Mouse (Mus musculus) stomach, postnatal 0 days (tissue): Measurements from ENCODE around the gene Btbd2. TPM values are rescaled to one million over a fixed set of nuclear protein-coding genes. Genes with fewer than 3 reads are reported as not detected.

ENCODE experiments used
- ATAC-seq: fragments of 200-750 bp; cut with Nextera tagmentation; 2 replicates; pipeline ENCODE4 v1.8.0; 2017; ENCODE audit not compliant: low FRiP score, low TSS enrichment
- DNase-seq: peaks from one replicate; pipeline ENCODE4 v3.0.0-alpha.2; 2016; ENCODE audit warnings: low spot score
- H3K27ac ChIP-seq: fragments of 300-500 bp; sonication (generic); replicated peaks from 2 replicates; pipeline ENCODE4 v1.5.1; 2014; ENCODE audit warnings: mild to moderate bottlenecking, control low read depth
- H3K27me3 ChIP-seq: fragments of 300-500 bp; sonication (generic); 2 replicates; pipeline ENCODE4 v1.6.1; 2014; ENCODE audit warnings: low read length; ENCODE audit not compliant: control insufficient read depth, insufficient read depth
- H3K36me3 ChIP-seq: fragments of 300-500 bp; sonication (generic); 2 replicates; pipeline ENCODE4 v1.6.1; 2014; ENCODE audit warnings: low read length, mixed read lengths; ENCODE audit not compliant: control insufficient read depth, insufficient read depth
- H3K4me1 ChIP-seq: fragments of 300-500 bp; sonication (generic); replicated peaks from 2 replicates; pipeline ENCODE4 v1.6.1; 2014; ENCODE audit warnings: antibody characterized with exemption; ENCODE audit not compliant: control insufficient read depth, insufficient read depth
- H3K4me2 ChIP-seq: fragments of 300-500 bp; sonication (generic); replicated peaks from 2 replicates; pipeline ENCODE4 v1.6.1; 2014; ENCODE audit warnings: low read depth, mild to moderate bottlenecking, control low read depth, moderate library complexity
- H3K4me3 ChIP-seq: fragments of 300-500 bp; sonication (generic); 2 replicates; pipeline ENCODE4 v1.5.1; 2014; ENCODE audit warnings: low read depth, low read length, control low read depth
- H3K9ac ChIP-seq: fragments of 300-500 bp; sonication (generic); 2 replicates; pipeline ENCODE4 v1.6.1; 2014; ENCODE audit warnings: mild to moderate bottlenecking, low read length, control low read depth, mixed read lengths
- H3K9me3 ChIP-seq: fragments of 300-500 bp; sonication (generic); 2 replicates; pipeline ENCODE4 v1.6.1; 2016; ENCODE audit warnings: low read length; ENCODE audit not compliant: control insufficient read depth
- CTCF ChIP-seq: IDR thresholded peaks from 2 replicates; pipeline ENCODE4 v1.5.1; 2016; ENCODE audit warnings: antibody characterized with exemption, low read depth, mild to moderate bottlenecking, moderate library complexity
- EP300 ChIP-seq: optimal IDR thresholded peaks from 2 replicates; pipeline ENCODE3; 2016; ENCODE audit warnings: antibody characterized with exemption
- WGBS: fragments of 180-500 bp; shearing (Covaris S2); extraction: QIAGEN DNeasy Blood & Tissue Kit; methylation state at CpG from one replicate; pipeline ENCODE4 v1.1.7; 2014; 5-methylcytosine and 5-hydroxymethylcytosine counted together
- polyA plus RNA-seq: library from polyadenylated mRNA; unstranded; fragments of >200 nt; fragmentation: Nextera tagmentation; extraction: Ambion mirVana; gene quantifications from 2 replicates; pipeline ENCODE4 v1.2.1, GENCODE M21; 2015

The Btbd2 gene
- polyA plus RNA-seq, 1 experiment from 2014 or later, result 28.3 TPM

DNA sequence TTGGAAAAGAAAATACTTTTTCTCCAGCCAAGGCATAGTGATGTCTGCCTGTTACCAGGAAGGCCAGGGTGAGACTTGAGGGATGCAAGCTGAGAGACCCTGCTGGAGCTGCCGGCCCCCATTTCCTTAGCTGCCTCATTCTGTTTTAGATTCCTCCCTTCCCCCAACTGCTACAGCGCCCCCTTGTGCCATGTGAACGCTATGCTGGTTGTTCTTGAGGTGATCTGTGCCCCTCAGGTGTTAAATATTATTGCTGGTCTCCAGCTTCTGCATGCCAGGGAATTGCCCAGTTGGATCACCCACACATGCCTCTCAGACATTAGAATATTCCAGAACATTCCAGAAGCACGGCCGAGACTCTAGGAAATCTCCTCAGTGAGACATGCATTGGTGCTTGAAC lies 4.3 kb upstream of the Btbd2 start:
- no peaks in the 10 kb centered on the region for H3K27me3 ChIP-seq
- no peak overlapping the region for H3K27ac ChIP-seq
- 31% methylated on average over 5 of the region's 5 CpGs for WGBS
- peak; percentile 71 for DNase-seq
- no peak for ATAC-seq
- no peaks in the 10 kb centered on the region for H3K9me3 ChIP-seq
- no peak overlapping the region for H3K9ac ChIP-seq
- no peak overlapping the region for H3K4me2 ChIP-seq
- H3K4me1 ChIP-seq, result peaks cover 6% of the 10 kb centered on the region; the same call in 1 of the 2 replicates
- TF ChIP-seq EP300 (no peak), CTCF (peak; percentile 80)
- no peak overlapping the region for H3K4me3 ChIP-seq
- peaks cover 4% of the 10 kb centered on the region for H3K36me3 ChIP-seq

DNA sequence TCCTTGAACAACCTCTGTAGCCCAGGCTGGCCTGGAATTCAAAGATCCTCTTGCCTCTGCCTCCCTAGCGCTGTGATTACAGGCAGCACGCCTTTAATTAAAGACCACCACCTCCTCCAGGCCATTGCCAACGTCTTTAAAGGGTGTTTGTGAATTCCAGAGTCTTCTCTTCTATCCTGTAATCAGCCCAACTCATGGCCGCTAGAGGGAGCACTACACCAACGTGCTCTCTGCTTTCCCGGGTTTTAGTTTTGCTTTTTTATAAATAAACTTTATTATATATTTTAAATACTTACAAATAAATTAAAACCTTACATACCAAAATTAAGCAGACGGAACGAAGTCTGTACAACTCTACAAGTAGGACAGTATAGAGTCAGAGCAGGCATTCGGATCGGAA lies 2.3 kb upstream of the Btbd2 start:
- peak; percentile 69 for DNase-seq
- Histone ChIP-seq H3K27ac (peak overlapping the region; percentile 53; the same call in 1 of the 2 replicates), H3K9ac (0 out of 2 replicates have a peak overlapping the region, but pooled peaks have one; percentile 32), H3K9me3 (no peaks in the 10 kb centered on the region), H3K4me1 (peaks cover 8% of the 10 kb centered on the region; the same call in 1 of the 2 replicates), H3K36me3 (no peaks in the 10 kb centered on the region), H3K27me3 (no peaks in the 10 kb centered on the region), H3K4me3 (peak overlapping the region; percentile 20), H3K4me2 (peak overlapping the region; percentile 37)
- no peak for ATAC-seq
- WGBS, result 7% methylated on average over 10 of the region's 10 CpGs
- no peak for TF ChIP-seq EP300
- peak; percentile 84 for TF ChIP-seq CTCF

DNA sequence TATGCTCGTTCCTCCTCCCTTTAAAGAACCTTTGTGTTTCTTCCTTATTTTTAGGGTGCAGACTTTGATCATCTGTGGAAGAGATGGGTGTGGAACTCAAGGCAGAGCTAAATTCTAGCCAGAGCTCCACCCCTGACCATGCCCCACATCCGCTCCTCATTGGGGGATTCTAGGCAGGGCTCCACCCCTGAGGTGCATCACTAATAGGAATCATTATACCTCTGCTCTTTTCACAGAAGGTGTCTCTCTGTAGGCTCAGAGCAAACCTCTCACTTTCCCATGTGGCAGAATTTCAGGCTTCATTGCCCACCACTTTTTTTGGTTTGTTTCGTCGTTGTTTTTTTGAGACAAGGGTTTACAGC lies 2.0 kb upstream of the Btbd2 start:
- 0 out of 2 replicates have a peak overlapping the region, but pooled peaks have one; percentile 32 for H3K9ac ChIP-seq
- ATAC-seq (no peak), DNase-seq (no peak)
- H3K36me3 ChIP-seq, result no peaks in the 10 kb centered on the region
- H3K27me3 ChIP-seq, result no peaks in the 10 kb centered on the region
- 64% methylated on average over 4 of the region's 4 CpGs for WGBS
- peaks cover 8% of the 10 kb centered on the region; the same call in 1 of the 2 replicates for H3K4me1 ChIP-seq
- peak overlapping the region; percentile 37; the same call in 1 of the 2 replicates for H3K4me2 ChIP-seq
- H3K9me3 ChIP-seq, result no peaks in the 10 kb centered on the region
- peak overlapping the region; percentile 53; the same call in 1 of the 2 replicates for H3K27ac ChIP-seq
- TF ChIP-seq EP300 (no peak), CTCF (no peak)
- no peak overlapping the region for H3K4me3 ChIP-seq

DNA sequence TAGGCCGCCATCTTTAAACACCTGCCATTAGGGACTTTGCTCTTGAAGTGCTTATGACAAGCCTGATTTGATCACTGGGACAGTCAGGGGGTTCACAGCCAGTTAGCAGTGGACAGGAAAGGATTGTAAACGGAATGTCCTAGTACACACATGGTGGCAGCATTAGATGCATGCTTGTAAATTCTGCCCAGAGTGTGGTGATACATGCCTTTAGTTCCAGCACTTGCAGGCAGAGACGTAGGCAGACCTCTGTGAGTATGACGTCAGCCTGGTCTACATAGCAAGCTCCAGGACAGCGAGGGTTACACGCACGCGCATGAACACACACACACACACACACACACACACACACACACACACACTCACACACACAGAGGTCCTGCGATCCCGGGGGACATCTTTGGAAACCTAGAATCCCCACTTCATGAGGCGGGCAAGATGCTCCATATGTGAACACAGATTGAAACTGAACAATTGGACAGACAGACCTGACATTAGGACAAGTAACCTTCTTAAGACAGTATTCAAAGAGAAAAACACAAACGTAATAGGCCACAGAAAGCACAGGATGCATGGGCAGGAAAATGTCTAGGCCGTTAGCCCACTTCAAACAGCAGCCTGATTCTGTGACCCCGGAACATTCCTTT lies 1.4 kb upstream of the Btbd2 start:
- H3K9me3 ChIP-seq, result no peaks in the 10 kb centered on the region
- DNase-seq (no peak), ATAC-seq (no peak)
- H3K4me3 ChIP-seq, result no peak overlapping the region
- WGBS, result 81% methylated on average over 14 of the region's 14 CpGs
- H3K4me1 ChIP-seq, result peaks cover 8% of the 10 kb centered on the region; the same call in 1 of the 2 replicates
- no peaks in the 10 kb centered on the region for H3K36me3 ChIP-seq
- H3K27me3 ChIP-seq, result no peaks in the 10 kb centered on the region
- no peak overlapping the region for H3K27ac ChIP-seq
- H3K9ac ChIP-seq, result no peak overlapping the region
- TF ChIP-seq EP300, result no peak
- no peak for TF ChIP-seq CTCF
- H3K4me2 ChIP-seq, result no peak overlapping the region

DNA sequence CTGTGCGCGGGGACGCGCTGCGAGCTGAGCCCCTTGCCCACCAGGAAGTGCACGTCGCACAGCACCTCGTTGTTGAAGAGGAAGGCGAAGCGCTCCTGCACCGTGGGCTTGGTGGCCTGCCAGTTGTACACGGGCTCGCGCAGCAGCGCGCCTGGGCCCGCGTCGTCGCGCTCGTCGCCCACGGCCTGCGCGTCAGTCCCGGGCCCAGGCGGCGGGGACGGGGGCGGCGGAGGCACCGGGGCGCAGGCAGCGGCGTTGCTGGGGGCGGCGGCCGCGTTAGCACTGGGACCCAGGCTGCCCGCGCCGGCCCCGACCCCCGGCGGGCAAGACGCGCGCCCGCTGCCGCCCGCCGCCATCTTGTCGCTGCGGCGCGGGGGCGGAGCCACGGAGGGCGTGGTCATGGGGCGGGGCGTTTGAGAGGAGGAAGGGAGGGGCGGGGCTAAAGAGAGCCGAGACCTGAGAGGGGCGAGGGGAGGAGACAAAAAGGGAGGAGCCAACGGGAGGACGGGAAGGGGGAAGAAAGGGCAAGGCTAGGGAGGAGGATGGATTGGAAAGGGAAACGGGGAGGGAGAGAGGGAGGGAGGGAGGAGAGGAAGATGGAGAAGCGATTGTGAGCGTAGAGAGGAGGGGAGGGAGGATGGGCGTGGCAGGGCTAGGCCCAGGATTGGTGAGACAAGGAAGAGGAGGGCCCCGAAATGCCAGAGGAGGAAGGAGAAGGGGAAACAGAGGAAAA lies 575 bp downstream of the Btbd2 start:
- Histone ChIP-seq H3K4me3 (peak overlapping the region; percentile 88), H3K9ac (peak overlapping the region; percentile 93), H3K4me2 (peak overlapping the region; percentile 98), H3K36me3 (no peaks in the 10 kb centered on the region), H3K9me3 (no peaks in the 10 kb centered on the region), H3K27ac (peak overlapping the region; percentile 90), H3K27me3 (no peaks in the 10 kb centered on the region), H3K4me1 (peaks cover 8% of the 10 kb centered on the region; the same call in 1 of the 2 replicates)
- DNase-seq, result peak; percentile 98
- TF ChIP-seq CTCF (no peak), EP300 (no peak)
- under 1% methylated on average over 62 of the region's 72 CpGs for WGBS
- peak; percentile 88 for ATAC-seq
